26 mouse cellular contexts compared by ENCODE assay signal in genomic region chr17:35504628-35505481, GRCm38 (mm10). TPM values are rescaled to one million over a fixed set of nuclear protein-coding genes. Genes with fewer than 3 reads are reported as not detected.
DNase-seq lines count a peak whose midpoint lies in the region; ATAC-seq and TF ChIP-seq lines count a peak whose summit lies in the region.
"Had no signal": no experiment of that assay in that cellular context is flagged by ENCODE, and none has a peak within 500 bp of the region (broad histone marks: within the 10 kb centered on the region; RNA-seq: fewer than 3 reads in every experiment).

No protein-coding gene starts in this region.

- no peak overlapping the region for H3K27ac ChIP-seq in liver, embryonic 12.5 days
- peak overlapping the region; percentile 100 for H3K27ac ChIP-seq in ES-E14 (ENCODE audit: insufficient read depth, low read depth, low read length, poor library complexity, severe bottlenecking)
- H3K27ac ChIP-seq in limb, embryonic 10.5 days = 0 out of 2 replicates have a peak overlapping the region, but pooled peaks have one; percentile 8
- H3K27ac ChIP-seq in hindbrain, embryonic 16.5 days (ENCODE audit: low read depth, low read length) = no peak overlapping the region
- H3K27ac ChIP-seq: embryonic facial prominence, embryonic 15.5 days; forebrain, embryonic 10.5 days; heart, embryonic 15.5 days; hindbrain, embryonic 13.5 days had no signal

- TF ChIP-seq CTCF in E14TG2a.4 (conservative IDR thresholded peaks at IDR 0.05; ENCODE audit: low read length) = no peak

- in situ Hi-C loops in ES-E14 (cut with MboI; ENCODE audit: low sequenced_read_pairs in 2 of 2, unreplicated experiment in 2 of 2) = no loop called here

- H3K4me3 ChIP-seq in liver, embryonic 12.5 days = no peak overlapping the region
- H3K4me3 ChIP-seq in E14TG2a.4 (replicated peaks; ENCODE audit: low read length) = peak overlapping the region; percentile 99
- peak overlapping the region; percentile 79 to 88 for H3K4me3 ChIP-seq in ES-E14 (ENCODE audit: insufficient read depth in 1 of 2, low read depth in 1 of 2, low read length in 2 of 2, poor library complexity in 1 of 2, severe bottlenecking in 1 of 2)
- H3K4me3 ChIP-seq in limb, embryonic 10.5 days = no peak overlapping the region
- no peak overlapping the region for H3K4me3 ChIP-seq in hindbrain, embryonic 16.5 days (ENCODE audit: low read length)
- H3K4me3 ChIP-seq: embryonic facial prominence, embryonic 15.5 days; erythroblast, embryonic 14.5 days; forebrain, embryonic 10.5 days; heart, embryonic 15.5 days; hindbrain, embryonic 13.5 days had no signal

- DNase-seq in liver (no peak), ES-E14 (ENCODE audit: low read depth, low spot score) (peak; percentile 77)
- no peak for DNase-seq in limb, embryonic 10.5 days (ENCODE audit: low spot score)
- DNase-seq in lung, postnatal 10 days = no peak
- DNase-seq: adrenal gland, adult 2 months; adrenal gland, postnatal 25 days; cerebellum, adult 2 months; cerebellum, postnatal 10 days; gastrocnemius, postnatal 10 days; heart, adult 18-20 months; heart, postnatal 14 days had no signal

- H3K36me3 ChIP-seq in liver, embryonic 12.5 days = no peaks in the 10 kb centered on the region
- H3K36me3 ChIP-seq in E14TG2a.4 (ENCODE audit: insufficient read depth, low read length) (peaks cover 34% of the 10 kb centered on the region), ES-E14 (ENCODE audit: control insufficient read depth, insufficient read depth, low read length, poor library complexity, severe bottlenecking) (peaks cover 21% of the 10 kb centered on the region)
- H3K36me3 ChIP-seq in limb, embryonic 10.5 days = no peaks in the 10 kb centered on the region
- no peaks in the 10 kb centered on the region for H3K36me3 ChIP-seq in hindbrain, embryonic 16.5 days (ENCODE audit: control insufficient read depth, insufficient read depth, low read length)
- H3K36me3 ChIP-seq: embryonic facial prominence, embryonic 15.5 days; forebrain, embryonic 10.5 days; heart, embryonic 15.5 days; hindbrain, embryonic 13.5 days had no signal

- 27% methylated on average over 8 of the region's 8 CpGs for WGBS in liver, embryonic 12.5 days (ENCODE audit: insufficient replicate concordance)
- WGBS in limb, embryonic 10.5 days = 28% methylated on average over 8 of the region's 8 CpGs
- WGBS in hindbrain, embryonic 16.5 days = 19% methylated on average over 8 of the region's 8 CpGs

- no peaks in the 10 kb centered on the region for H3K4me1 ChIP-seq in liver, embryonic 12.5 days
- H3K4me1 ChIP-seq in E14TG2a.4 (replicated peaks; ENCODE audit: low read depth, low read length) (peaks cover 65% of the 10 kb centered on the region), ES-E14 (ENCODE audit: control insufficient read depth in 2 of 2, insufficient read depth in 2 of 2, low read length in 2 of 2, poor library complexity in 1 of 2) (peaks cover 12 to 17% of the 10 kb centered on the region in 2 experiments)
- H3K4me1 ChIP-seq in limb, embryonic 10.5 days = peaks cover 28% of the 10 kb centered on the region
- no peaks in the 10 kb centered on the region; the same call in 1 of the 2 replicates for H3K4me1 ChIP-seq in hindbrain, embryonic 16.5 days (ENCODE audit: control insufficient read depth, insufficient read depth, low read depth, low read length)
- H3K4me1 ChIP-seq: heart, embryonic 15.5 days; hindbrain, embryonic 13.5 days had no signal

- H3K9me3 ChIP-seq in liver, embryonic 12.5 days (replicated peaks) = no peaks in the 10 kb centered on the region
- H3K9me3 ChIP-seq in E14TG2a.4 (ENCODE audit: low read length) (no peaks in the 10 kb centered on the region), ES-E14 (ENCODE audit: control insufficient read depth, insufficient read depth, low read depth, low read length) (no peaks in the 10 kb centered on the region)
- H3K9me3 ChIP-seq in limb, embryonic 10.5 days (replicated peaks) = no peaks in the 10 kb centered on the region
- no peaks in the 10 kb centered on the region for H3K9me3 ChIP-seq in hindbrain, embryonic 16.5 days (ENCODE audit: control insufficient read depth, low read length)
- H3K9me3 ChIP-seq: embryonic facial prominence, embryonic 15.5 days; heart, embryonic 15.5 days; hindbrain, embryonic 13.5 days had no signal

- H3K4me2 ChIP-seq in liver, embryonic 12.5 days = no peak overlapping the region
- no peak overlapping the region for H3K4me2 ChIP-seq in hindbrain, embryonic 16.5 days (ENCODE audit: low read length)
- H3K4me2 ChIP-seq: embryonic facial prominence, embryonic 15.5 days; heart, embryonic 11.5 days; heart, embryonic 15.5 days; hindbrain, embryonic 13.5 days had no signal

- peaks cover 77% of the 10 kb centered on the region for H3K27me3 ChIP-seq in liver, embryonic 12.5 days (replicated peaks)
- no peaks in the 10 kb centered on the region for H3K27me3 ChIP-seq in E14TG2a.4 (ENCODE audit: insufficient read depth, low read length)
- H3K27me3 ChIP-seq in limb, embryonic 10.5 days (ENCODE audit: low read depth, poor library complexity, severe bottlenecking) = peaks cover 53% of the 10 kb centered on the region
- H3K27me3 ChIP-seq in hindbrain, embryonic 16.5 days (replicated peaks; ENCODE audit: control insufficient read depth, insufficient read depth, low read length) = peaks cover 24% of the 10 kb centered on the region

- ATAC-seq in liver, embryonic 12.5 days = no peak
- ATAC-seq in hindbrain, embryonic 16.5 days = no peak
- ATAC-seq: forebrain, embryonic 16.5 days had no signal

- H3K9ac ChIP-seq in liver, embryonic 12.5 days = 0 out of 2 replicates have a peak overlapping the region, but pooled peaks have one; percentile 18
- peak overlapping the region; percentile 83 for H3K9ac ChIP-seq in ES-E14 (ENCODE audit: insufficient read depth, low read depth, low read length, poor library complexity, severe bottlenecking)
- no peak overlapping the region for H3K9ac ChIP-seq in hindbrain, embryonic 16.5 days (ENCODE audit: low read depth, low read length)
- H3K9ac ChIP-seq: embryonic facial prominence, embryonic 15.5 days; heart, embryonic 15.5 days; hindbrain, embryonic 13.5 days had no signal

TF ChIP-seq in ES-E14, 5 proteins besides CTCF, POLR2A, EP300 and RAD21:
- no peak for TF ChIP-seq ZC3H11A (IDR thresholded peaks at IDR 0.05; ENCODE audit: borderline replicate concordance, low read depth, low read length)
- TF ChIP-seq ZNF384 (IDR thresholded peaks at IDR 0.05; ENCODE audit: low read depth, low read length) = no peak
- peak; percentile 60 for TF ChIP-seq CHD2 (IDR thresholded peaks at IDR 0.05; ENCODE audit: low read depth, low read length)
- TF ChIP-seq MAFK (IDR thresholded peaks at IDR 0.05; ENCODE audit: insufficient read depth, low read depth, low read length) = no peak; the same call in 1 of the 2 replicates

RNA-seq across cellular contexts. Expression of gene Pou5f1, which starts 1.0 kb away (rescaled TPM):
- not detected in 2 replicates for polyA plus RNA-seq in liver, embryonic 12.5 days (2016; fragmentation: Nextera tagmentation; extraction: Ambion mirVana)
- total RNA-seq in ES-E14 (2012; rRNA removed) = 844 and 868 TPM in 2 replicates
- polyA plus RNA-seq in limb, embryonic 10.5 days (2016; fragmentation: Nextera tagmentation; extraction: Ambion mirVana) = not detected in 2 replicates
- not detected in 2 replicates for polyA plus RNA-seq in hindbrain, embryonic 16.5 days (2015; fragmentation: Nextera tagmentation; extraction: Ambion mirVana)
- total RNA-seq: adrenal gland, adult 2 months; gastrocnemius, postnatal 10 days; heart, adult 18-20 months; heart, postnatal 14 days; MEL had no signal
- polyA plus RNA-seq: adrenal gland, adult 2 months; C2C12; cerebellum, adult 2 months; embryonic facial prominence, embryonic 11.5 days; embryonic facial prominence, embryonic 15.5 days; forebrain, embryonic 16.5 days; heart, embryonic 11.5 days; heart, embryonic 15.5 days; hindbrain, embryonic 13.5 days had no signal

RNA-seq across cellular contexts. Expression of gene Tcf19, which starts 11.8 kb away (rescaled TPM):
- polyA plus RNA-seq in liver, embryonic 12.5 days (2016; fragmentation: Nextera tagmentation; extraction: Ambion mirVana) = 42.2 and 42.4 TPM in 2 replicates
- total RNA-seq in ES-E14 (2012; rRNA removed) = 7.6 and 10.5 TPM in 2 replicates
- 38.8 and 52.0 TPM in 2 replicates for polyA plus RNA-seq in limb, embryonic 10.5 days (2016; fragmentation: Nextera tagmentation; extraction: Ambion mirVana)
- 16.4 and 21.2 TPM in 2 replicates for polyA plus RNA-seq in hindbrain, embryonic 16.5 days (2015; fragmentation: Nextera tagmentation; extraction: Ambion mirVana)

RNA-seq across cellular contexts. Expression of gene Cchcr1, which starts 12.0 kb away (rescaled TPM):
- polyA plus RNA-seq in liver, embryonic 12.5 days (2016; fragmentation: Nextera tagmentation; extraction: Ambion mirVana) = 10.4 and 14.1 TPM in 2 replicates
- 28.5 and 31.8 TPM in 2 replicates for total RNA-seq in ES-E14 (2012; rRNA removed)
- 24.9 and 25.5 TPM in 2 replicates for polyA plus RNA-seq in limb, embryonic 10.5 days (2016; fragmentation: Nextera tagmentation; extraction: Ambion mirVana)
- 5.8 and 6.3 TPM in 2 replicates for polyA plus RNA-seq in hindbrain, embryonic 16.5 days (2015; fragmentation: Nextera tagmentation; extraction: Ambion mirVana)

RNA-seq across cellular contexts. Expression of gene Psors1c2, which starts 28.1 kb away (rescaled TPM):
- 0.14 and 0.22 TPM in 2 replicates for polyA plus RNA-seq in liver, embryonic 12.5 days (2016; fragmentation: Nextera tagmentation; extraction: Ambion mirVana)
- total RNA-seq in ES-E14 (2012; rRNA removed) = 4.3 and 8.9 TPM in 2 replicates
- polyA plus RNA-seq in limb, embryonic 10.5 days (2016; fragmentation: Nextera tagmentation; extraction: Ambion mirVana) = 1.4 TPM in 2 replicates
- 0.94 and 1.1 TPM in 2 replicates for polyA plus RNA-seq in hindbrain, embryonic 16.5 days (2015; fragmentation: Nextera tagmentation; extraction: Ambion mirVana)
- total RNA-seq: adrenal gland, adult 2 months; adrenal gland, postnatal 25 days; gastrocnemius, postnatal 10 days; gastrocnemius, postnatal 4 days; heart, adult 18-20 months; heart, postnatal 14 days; hematopoietic stem cell, adult 5-6 weeks had no signal
- polyA plus RNA-seq: adrenal gland, adult 2 months; cerebellum, adult 2 months; heart, embryonic 11.5 days had no signal

RNA-seq across cellular contexts. Expression of gene H2-Q10, which starts 35.0 kb away (rescaled TPM):
- polyA plus RNA-seq in liver, embryonic 12.5 days (2016; fragmentation: Nextera tagmentation; extraction: Ambion mirVana) = 102 TPM in 2 replicates
- total RNA-seq in ES-E14 (2012; rRNA removed) = 2.1 and 3.1 TPM in 2 replicates
- polyA plus RNA-seq in limb, embryonic 10.5 days (2016; fragmentation: Nextera tagmentation; extraction: Ambion mirVana) = 0.51 and 0.53 TPM in 2 replicates
- 0.11 and 0.21 TPM in 2 replicates for polyA plus RNA-seq in hindbrain, embryonic 16.5 days (2015; fragmentation: Nextera tagmentation; extraction: Ambion mirVana)

Comparison
In these comparisons a context has a peak if more than half of its experiments do, and no peak if none do; other contexts are left out.
1. H3K27ac ChIP-seq: peak in ES-E14 (single experiment) and limb, embryonic 10.5 days (single experiment); none in liver, embryonic 12.5 days (single experiment) and hindbrain, embryonic 16.5 days (single experiment).
2. H3K4me3 ChIP-seq: peak in E14TG2a.4 (single experiment) and ES-E14 (2 of 2); none in liver, embryonic 12.5 days (single experiment), limb, embryonic 10.5 days (single experiment) and hindbrain, embryonic 16.5 days (single experiment).